Mouse (Mus musculus) spleen, adult 2 months (tissue): ENCODE data around the gene Map4k3.

ENCODE experiments used
- CTCF ChIP-seq: fragments of 200-500 bp; IDR thresholded peaks from 2 replicates; pipeline ENCODE4 v1.5.1; 2011; ENCODE audit warnings: mild to moderate bottlenecking, inconsistent platforms; ENCODE audit not compliant: insufficient read depth, insufficient read length, insufficient replicate concordance; ENCODE audit errors: extremely low read depth
- POLR2A ChIP-seq: fragments of 200-500 bp; IDR thresholded peaks from 2 replicates; pipeline ENCODE4 v1.6.1; 2011; ENCODE audit warnings: low read depth, low read length, inconsistent platforms

DNA sequence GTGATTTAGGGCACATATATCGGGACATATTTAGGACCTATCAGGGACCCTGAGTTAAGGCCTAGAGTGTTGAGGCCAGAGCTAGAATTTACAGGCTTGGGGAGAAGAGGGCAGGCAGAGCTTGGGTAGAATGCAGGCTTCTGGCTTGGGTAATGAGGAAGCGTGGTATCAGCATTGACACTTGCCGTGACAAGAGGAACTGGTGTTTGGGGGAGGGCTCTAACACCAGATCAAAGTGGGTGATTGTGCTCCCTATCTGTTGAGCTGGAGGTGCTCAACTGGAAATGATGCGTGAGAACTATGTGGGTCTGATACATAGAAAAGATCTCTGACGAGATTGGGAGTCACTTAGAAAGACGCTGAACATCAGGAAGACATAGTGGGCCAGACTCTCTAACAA is 6.4 kb upstream of the Map4k3 start:
- no peak for TF ChIP-seq POLR2A
- no peak for TF ChIP-seq CTCF
